Mouse (Mus musculus) embryonic fibroblast, embryonic 13.5 days (primary cell): ENCODE results near the gene Krt7.

ENCODE experiments used
- CTCF ChIP-seq: IDR thresholded peaks from 2 replicates; pipeline ENCODE4 v1.5.1; 2011; ENCODE audit warnings: mild to moderate bottlenecking, control low read depth, low read length, moderate library complexity, borderline replicate concordance; ENCODE audit not compliant: insufficient read depth
- POLR2A ChIP-seq: IDR thresholded peaks from 2 replicates; pipeline ENCODE4 v1.6.1; 2011; ENCODE audit warnings: low read depth, mild to moderate bottlenecking, control low read depth, low read length, moderate library complexity

DNA sequence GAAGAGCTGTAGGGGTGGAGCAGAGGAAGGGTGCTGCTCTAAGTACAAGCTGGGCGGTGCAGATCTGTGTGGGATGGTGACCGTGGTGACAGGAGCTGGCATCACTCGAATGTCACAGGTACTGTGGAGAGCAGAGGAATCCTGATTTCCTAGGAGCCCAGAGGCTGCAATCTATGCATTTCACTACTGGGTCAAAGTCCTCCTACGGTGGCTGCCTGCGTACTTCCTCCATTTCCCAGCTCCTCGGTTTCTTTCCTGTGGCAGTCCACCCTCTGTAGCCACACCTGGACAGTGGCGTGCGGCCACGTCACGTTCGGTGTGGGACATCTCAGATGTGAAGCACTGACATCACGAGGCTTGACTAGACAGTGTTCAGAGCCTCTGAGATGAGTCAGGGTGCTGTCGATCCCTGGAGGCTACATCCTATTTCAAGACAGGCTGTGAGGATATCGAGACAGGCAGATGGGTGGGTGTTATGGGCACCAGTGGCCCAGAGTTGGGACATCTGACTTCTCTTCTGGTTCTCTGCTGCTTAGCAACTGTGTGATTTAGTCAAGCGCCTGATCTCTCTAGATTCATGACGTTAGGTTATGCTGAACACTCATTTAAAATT is 37.5 kb upstream of the Krt7 start:
- TF ChIP-seq CTCF: no peak
- TF ChIP-seq POLR2A: no peak
